Mouse (Mus musculus) MEL-GATA-1-ER (cell line): Measurements from ENCODE around the gene Vmn1r30.

Experiments
- DNase-seq: peaks from one replicate; pipeline ENCODE4 v3.0.0-alpha.2; 2012; ENCODE audit warnings: low read depth; ENCODE audit errors: extremely low read depth

The Vmn1r30 gene

GRCm38 (mm10) chr6:58443285-58443684 is at the start of gene Vmn1r30:
Gene Vmn1r30 (minus strand): TSS chr6:58443385.
- no peak for DNase-seq

- DNase-seq, result no peak
Observed at GRCm38 (mm10) chr6:58475230-58475629, 32.0 kb upstream of the Vmn1r30 start, which contains the start of gene Vmn1r31. Gene Vmn1r31 (minus strand): TSS chr6:58475330.
